Mouse (Mus musculus): ENCODE measurements around the gene Vmn1r207-ps.
"Not testable (repeated sequence)": the region's sequence is repeated elsewhere in the genome, so short reads cannot be mapped to it uniquely, and the experiment has no call there.

Vmn1r207-ps gene

DNA sequence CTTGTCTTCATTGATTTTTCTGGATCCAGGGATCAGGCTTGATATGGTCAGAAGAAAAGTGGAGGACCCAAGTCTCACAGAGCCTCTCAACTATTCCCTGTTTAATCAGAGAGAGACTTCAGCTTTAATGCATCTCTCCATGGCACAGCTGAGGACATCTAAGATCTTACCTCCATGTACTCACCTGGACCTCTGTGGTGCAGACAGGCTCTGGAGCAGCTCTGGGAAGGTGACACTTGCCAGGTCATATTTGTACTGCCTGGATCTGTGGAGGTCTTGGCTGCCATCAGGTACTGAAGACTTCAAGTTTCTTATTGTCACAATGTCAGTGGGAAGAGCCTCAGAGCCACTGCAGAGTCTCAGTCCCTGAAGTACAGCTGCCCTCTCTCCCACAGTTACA, at the start of gene Vmn1r207-ps:
TSS of gene Vmn1r207-ps (minus strand) at position 101 of the 400 bp plus-strand sequence.
- DNase-seq (ENCODE audit: low spot score), result not testable (repeated sequence)

DNA sequence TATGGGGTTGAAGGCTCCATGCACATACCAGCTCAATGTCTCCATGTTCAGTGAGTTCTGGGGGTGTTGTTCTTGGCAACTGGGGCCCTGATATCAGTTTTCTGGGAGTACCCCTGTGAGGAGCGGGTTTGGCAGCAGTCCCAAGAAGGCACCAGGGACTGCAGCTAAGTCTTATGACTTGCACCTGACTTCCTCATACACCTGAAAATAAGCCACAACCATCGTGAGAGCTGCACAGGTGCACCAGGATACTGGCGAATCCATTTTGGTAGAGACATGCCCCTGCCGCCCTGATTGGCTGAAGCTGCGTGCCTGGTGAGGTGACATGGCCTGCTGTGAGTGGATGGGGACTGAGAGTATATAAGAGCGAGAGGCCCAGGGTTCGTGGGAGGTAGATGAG, 47.9 kb upstream of the Vmn1r207-ps start, which contains the start of gene Vmn1r208:
TSS of gene Vmn1r208 (minus strand) at position 101 of the 400 bp plus-strand sequence.
- DNase-seq (ENCODE audit: low spot score), result not testable (repeated sequence)

GRCm38 (mm10) chr13:22771592-22771991, 42.2 kb upstream of the Vmn1r207-ps start:
- not testable (repeated sequence) for DNase-seq (ENCODE audit: low spot score)

GRCm38 (mm10) chr13:22747524-22747923, 18.1 kb upstream of the Vmn1r207-ps start:
- DNase-seq (ENCODE audit: low spot score), result no peak

DNA sequence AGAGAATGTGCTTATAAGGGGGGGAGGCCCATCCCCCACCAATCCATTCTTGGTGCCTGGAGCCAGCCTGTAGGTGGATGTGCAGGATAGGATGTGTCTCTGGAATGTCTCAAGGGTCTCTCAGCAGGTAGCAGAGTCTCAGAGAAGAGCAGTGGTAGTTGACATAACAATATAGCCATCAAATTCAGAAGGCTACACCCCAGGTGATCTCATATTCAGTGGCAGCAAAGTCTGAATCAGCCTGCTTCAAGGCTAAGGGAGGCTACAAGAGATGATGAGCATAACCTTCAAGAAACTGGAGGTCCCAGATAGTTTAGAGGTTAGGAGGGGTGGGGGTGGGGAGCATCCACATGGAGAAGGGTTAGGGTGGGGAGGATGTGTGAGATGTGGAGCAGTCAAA, 22.5 kb downstream of the Vmn1r207-ps start:
- not testable (repeated sequence) for DNase-seq (ENCODE audit: low spot score)

DNA sequence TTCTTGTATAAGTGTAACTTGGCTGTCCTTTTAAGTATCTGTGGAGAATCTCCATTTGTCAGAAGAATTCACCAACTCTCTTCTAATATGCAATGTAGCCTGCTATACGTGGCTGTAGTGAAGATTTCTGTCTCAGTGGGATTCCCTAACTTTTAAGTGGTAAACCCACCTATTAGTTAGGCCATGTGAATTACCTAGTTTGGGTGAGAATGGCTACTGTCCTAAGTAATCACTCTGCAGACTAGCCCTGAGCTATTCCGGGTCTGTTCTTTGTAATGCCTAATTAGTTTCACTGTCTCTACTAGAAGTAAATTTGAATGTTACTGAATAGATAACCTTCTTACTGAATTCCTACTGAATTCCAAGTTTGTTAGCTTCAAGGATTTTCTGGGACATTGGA, 26.5 kb downstream of the Vmn1r207-ps start:
- not testable (repeated sequence) for DNase-seq (ENCODE audit: low spot score)
